Mouse (Mus musculus): ENCODE measurements around the gene Trpc7.

DNA sequence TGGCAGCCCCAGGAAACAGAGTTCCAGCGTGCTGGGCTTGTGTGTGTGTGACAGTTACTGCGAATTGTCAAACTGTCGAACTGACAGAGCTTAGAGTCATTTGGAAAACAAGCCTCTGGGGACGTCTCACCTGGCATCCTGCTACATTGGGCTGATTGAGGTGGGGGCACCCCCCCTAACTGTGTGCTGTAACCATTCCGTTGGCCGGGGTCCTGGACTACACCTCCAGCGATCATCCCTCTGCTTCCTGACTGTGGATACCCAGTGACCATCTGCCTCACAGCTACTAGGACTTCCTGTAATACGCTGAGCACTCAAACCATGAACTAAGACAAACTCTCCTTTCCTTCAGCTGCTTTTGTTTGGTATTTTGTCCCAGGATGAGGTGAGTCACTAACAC, 41.3 kb downstream of the Trpc7 start:
- TF ChIP-seq CTCF (IDR thresholded peaks at IDR 0.05) (no peak), EP300 (IDR thresholded peaks at IDR 0.05) (no peak)

Measured in lung, postnatal 0 days (tissue).